ENCODE assay signal across 7 mouse cellular contexts in the genomic region with DNA sequence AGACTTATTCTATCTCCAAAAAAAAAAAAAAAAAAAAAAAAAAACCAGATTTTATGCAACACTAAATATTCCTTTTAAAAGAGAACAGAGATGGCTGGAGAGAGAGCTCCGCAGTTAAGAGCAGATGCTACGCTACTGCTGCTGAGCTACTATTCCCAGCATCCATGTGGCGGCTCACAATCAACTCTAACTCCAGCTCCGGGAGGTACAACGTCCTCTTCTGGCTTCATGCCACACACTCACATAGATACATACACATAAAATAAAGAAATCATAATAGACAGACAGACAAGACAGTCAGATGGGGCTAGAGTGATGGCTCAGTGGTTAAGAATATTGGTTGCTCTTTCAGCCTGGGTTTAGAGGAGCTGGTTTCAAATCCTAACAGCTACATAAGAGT.
"Had no signal": no experiment of that assay in that cellular context is flagged by ENCODE, and none has a peak within 500 bp of the region (broad histone marks: within the 10 kb centered on the region; RNA-seq: fewer than 3 reads in every experiment).

No protein-coding gene starts in this region.

- DNase-seq: lung, adult 2 months; lung, postnatal 14 days; lung, postnatal 36 days; right cerebral cortex, postnatal 14 days; thymus, adult 2 months; thymus, postnatal 25 days; thymus, postnatal 4 days had no signal
